Mouse (Mus musculus) olfactory bulb, adult 2 months (tissue): Measurements from ENCODE around the gene Hps6. TPM values are rescaled to one million over a fixed set of nuclear protein-coding genes. Genes with fewer than 3 reads are reported as not detected.
"Not testable (repeated sequence)": the region's sequence is repeated elsewhere in the genome, so short reads cannot be mapped to it uniquely, and the experiment has no call there.

Experiments
- H3K27ac ChIP-seq: fragments of 200-500 bp; 2 replicates; pipeline ENCODE4 v1.5.1; 2012; ENCODE audit warnings: low read depth, low read length; ENCODE audit not compliant: insufficient read depth
- H3K4me1 ChIP-seq: fragments of 200-500 bp; 2 replicates; pipeline ENCODE4 v1.6.1; 2012; ENCODE audit warnings: low read length; ENCODE audit not compliant: control insufficient read depth, insufficient read depth
- H3K4me3 ChIP-seq: fragments of 200-500 bp; 2 replicates; pipeline ENCODE4 v1.5.1; 2012; ENCODE audit warnings: mild to moderate bottlenecking, low read depth, low read length, moderate library complexity; ENCODE audit not compliant: insufficient read depth
- CTCF ChIP-seq: fragments of 200-500 bp; IDR thresholded peaks from 2 replicates; pipeline ENCODE4 v1.5.1; 2012; ENCODE audit warnings: low read depth, mild to moderate bottlenecking, low read length, moderate library complexity; ENCODE audit not compliant: insufficient read depth
- POLR2A ChIP-seq: fragments of 200-500 bp; IDR thresholded peaks from 2 replicates; pipeline ENCODE4 v1.6.1; 2012; ENCODE audit warnings: mild to moderate bottlenecking, low read depth, low read length, moderate library complexity; ENCODE audit not compliant: insufficient read depth
- WGBS: fragments of 180-500 bp; shearing (Covaris S2); methylation state at CpG from one replicate; pipeline ENCODE4 v1.1.7; 2018; 5-methylcytosine and 5-hydroxymethylcytosine counted together
- polyA plus RNA-seq: library from polyadenylated mRNA; stranded (reverse); fragments of >200 nt; gene quantifications from 2 replicates; pipeline ENCODE4 v1.2.4, GENCODE M21; 2012; ENCODE audit warnings: low replicate concordance; ENCODE audit not compliant: missing spikeins, insufficient read depth, insufficient read length

Gene Hps6
- not detected in 2 replicates for polyA plus RNA-seq

GRCm38 (mm10) chr19:46003371-46004226 is at the start of gene Hps6:
TSS of gene Hps6 (plus strand) at chr19:46003508.
- Histone ChIP-seq H3K4me3 (peak within 1 kb of the TSS; percentile 51), H3K4me1 (peaks cover 15% of the 10 kb centered on the region), H3K27ac (no peak within 1 kb of the TSS)
- WGBS: 4% methylated on average over 70 of the region's 70 CpGs
- TF ChIP-seq CTCF: no peak

- TF ChIP-seq POLR2A (no peak), CTCF (no peak)
- no peak overlapping the region for H3K4me3 ChIP-seq
- no peaks in the 10 kb centered on the region for H3K4me1 ChIP-seq
- WGBS: 93% methylated on average over 7 of the region's 7 CpGs
- no peak overlapping the region for H3K27ac ChIP-seq
These were observed 46.6 kb upstream of the Hps6 start for GRCm38 (mm10) chr19:45956736-45957135.

- Histone ChIP-seq H3K4me3 (no peak overlapping the region), H3K27ac (no peak overlapping the region), H3K4me1 (no peaks in the 10 kb centered on the region)
- TF ChIP-seq CTCF (no peak), POLR2A (no peak)
- 55% methylated on average over 5 of the region's 5 CpGs for WGBS
These were observed 42.5 kb upstream of the Hps6 start for GRCm38 (mm10) chr19:45960770-45961169.

- no peak overlapping the region for H3K4me3 ChIP-seq
- TF ChIP-seq POLR2A (no peak), CTCF (no peak)
- H3K4me1 ChIP-seq: no peaks in the 10 kb centered on the region
- no peak overlapping the region for H3K27ac ChIP-seq
These were observed 18.9 kb upstream of the Hps6 start for GRCm38 (mm10) chr19:45984379-45984778.

- WGBS: 91% methylated on average over 3 of the region's 3 CpGs
- no peak overlapping the region for H3K27ac ChIP-seq
- TF ChIP-seq POLR2A: no peak
- TF ChIP-seq CTCF: no peak
- no peaks in the 10 kb centered on the region for H3K4me1 ChIP-seq
- H3K4me3 ChIP-seq: no peak overlapping the region
These were observed 15.1 kb upstream of the Hps6 start for GRCm38 (mm10) chr19:45988238-45988637.

GRCm38 (mm10) chr19:45991171-45991570 is 12.1 kb upstream of the Hps6 start:
- Histone ChIP-seq H3K4me1 (no peaks in the 10 kb centered on the region), H3K4me3 (no peak overlapping the region), H3K27ac (no peak overlapping the region)
- no peak for TF ChIP-seq POLR2A
- no peak for TF ChIP-seq CTCF
- WGBS: 96% methylated on average over 3 of the region's 3 CpGs

GRCm38 (mm10) chr19:45993441-45993840 is 9.9 kb upstream of the Hps6 start:
- 91% methylated on average over 6 of the region's 6 CpGs for WGBS
- H3K4me3 ChIP-seq, H3K4me1 ChIP-seq, H3K27ac ChIP-seq: not testable (repeated sequence)

GRCm38 (mm10) chr19:45993981-45994737 is 9.1 kb upstream of the Hps6 start:
- Histone ChIP-seq H3K4me3 (no peak overlapping the region), H3K4me1 (no peaks in the 10 kb centered on the region), H3K27ac (no peak overlapping the region)
- WGBS: 97% methylated on average over 13 of the region's 13 CpGs
- TF ChIP-seq POLR2A: no peak
- no peak for TF ChIP-seq CTCF

- Histone ChIP-seq H3K4me3 (no peak overlapping the region), H3K4me1 (no peaks in the 10 kb centered on the region), H3K27ac (no peak overlapping the region)
- TF ChIP-seq POLR2A: no peak
- 65% methylated on average over 5 of the region's 5 CpGs for WGBS
These were observed 5.9 kb upstream of the Hps6 start for GRCm38 (mm10) chr19:45997365-45997764.
